Mouse (Mus musculus) midbrain, embryonic 14.5 days (tissue): ENCODE measurements around the gene Vmn1r39. TPM values are rescaled to one million over a fixed set of nuclear protein-coding genes. Genes with fewer than 3 reads are reported as not detected.
"Not testable (repeated sequence)": the region's sequence is repeated elsewhere in the genome, so short reads cannot be mapped to it uniquely, and the experiment has no call there.

ENCODE experiments used
- ATAC-seq: fragments of 200-750 bp; cut with Nextera tagmentation; 2 replicates; pipeline ENCODE4 v1.8.0; 2017; ENCODE audit warnings: moderate number of reproducible peaks, moderate library complexity; ENCODE audit not compliant: low FRiP score, low TSS enrichment
- DNase-seq: peaks from one replicate; pipeline ENCODE4 v3.0.0-alpha.2; 2015
- H3K27ac ChIP-seq: fragments of 300-500 bp; sonication (generic); replicated peaks from 2 replicates; pipeline ENCODE4 v1.5.1; 2014; ENCODE audit warnings: mild to moderate bottlenecking, low read depth, low read length, moderate library complexity
- H3K27me3 ChIP-seq: fragments of 300-500 bp; sonication (generic); 2 replicates; pipeline ENCODE4 v1.6.1; 2014; ENCODE audit warnings: low read length, control low read depth, mixed read lengths; ENCODE audit not compliant: control insufficient read depth, insufficient read depth
- H3K36me3 ChIP-seq: fragments of 300-500 bp; sonication (generic); 2 replicates; pipeline ENCODE4 v1.6.1; 2014; ENCODE audit warnings: low read length, control low read depth; ENCODE audit not compliant: control insufficient read depth, insufficient read depth
- H3K4me1 ChIP-seq: fragments of 300-500 bp; sonication (generic); 2 replicates; pipeline ENCODE4 v1.6.1; 2014; ENCODE audit warnings: mild to moderate bottlenecking, antibody characterized with exemption, low read length, control low read depth; ENCODE audit not compliant: control insufficient read depth, insufficient read depth
- H3K4me2 ChIP-seq: fragments of 300-500 bp; sonication (generic); 2 replicates; pipeline ENCODE4 v1.6.1; 2014; ENCODE audit warnings: mild to moderate bottlenecking, low read length, moderate library complexity
- H3K4me3 ChIP-seq: fragments of 300-500 bp; sonication (generic); replicated peaks from 2 replicates; pipeline ENCODE4 v1.5.1; 2014; ENCODE audit warnings: low read depth, low read length
- H3K9ac ChIP-seq: fragments of 300-500 bp; sonication (generic); replicated peaks from 2 replicates; pipeline ENCODE4 v1.6.1; 2014; ENCODE audit warnings: mild to moderate bottlenecking, low read length, moderate library complexity
- H3K9me3 ChIP-seq: fragments of 300-500 bp; sonication (generic); 2 replicates; pipeline ENCODE4 v1.6.1; 2016; ENCODE audit warnings: low read length, control low read depth, mixed read lengths; ENCODE audit not compliant: control insufficient read depth
- WGBS: fragments of 180-500 bp; shearing (Covaris S2); extraction: QIAGEN DNeasy Blood & Tissue Kit; methylation state at CpG from one replicate; pipeline ENCODE4 v1.1.7; 2014; 5-methylcytosine and 5-hydroxymethylcytosine counted together
- polyA plus RNA-seq: library from polyadenylated mRNA; unstranded; fragments of >200 nt; fragmentation: Nextera tagmentation; extraction: Ambion mirVana; gene quantifications from 2 replicates; pipeline ENCODE4 v1.2.1, GENCODE M21; 2014

Vmn1r39 gene
- not detected in 2 replicates for polyA plus RNA-seq

GRCm38 (mm10) chr6:66810509-66810908, at the start of gene Vmn1r39:
TSS of gene Vmn1r39 (minus strand) at chr6:66810609.
- no peaks in the 10 kb centered on the region for H3K36me3 ChIP-seq
- H3K4me3 ChIP-seq: no peak within 1 kb of the TSS
- 86% methylated on average over 2 of the region's 2 CpGs for WGBS
- no peak for ATAC-seq
- H3K27me3 ChIP-seq: no peaks in the 10 kb centered on the region
- no peak within 1 kb of the TSS for H3K9ac ChIP-seq
- H3K27ac ChIP-seq: no peak within 1 kb of the TSS
- no peaks in the 10 kb centered on the region for H3K9me3 ChIP-seq
- no peak within 1 kb of the TSS for H3K4me2 ChIP-seq
- DNase-seq: no peak
- H3K4me1 ChIP-seq: no peaks in the 10 kb centered on the region

GRCm38 (mm10) chr6:66859391-66859790, 49.0 kb upstream of the Vmn1r39 start:
- DNase-seq (no peak), ATAC-seq (no peak)
- no peaks in the 10 kb centered on the region for H3K9me3 ChIP-seq
- no peaks in the 10 kb centered on the region for H3K36me3 ChIP-seq
- H3K27ac ChIP-seq: no peak overlapping the region
- H3K4me1 ChIP-seq: no peaks in the 10 kb centered on the region
- H3K9ac ChIP-seq: no peak overlapping the region
- H3K27me3 ChIP-seq: no peaks in the 10 kb centered on the region
- no peak overlapping the region for H3K4me3 ChIP-seq
- no peak overlapping the region for H3K4me2 ChIP-seq

- 84% methylated on average over 1 of the region's 1 CpGs for WGBS
- no peaks in the 10 kb centered on the region for H3K36me3 ChIP-seq
- no peak for ATAC-seq
These were observed 47.9 kb upstream of the Vmn1r39 start for GRCm38 (mm10) chr6:66858356-66858755.

GRCm38 (mm10) chr6:66856236-66856635, 45.8 kb upstream of the Vmn1r39 start:
- Histone ChIP-seq H3K4me1 (no peaks in the 10 kb centered on the region), H3K4me3 (no peak overlapping the region), H3K4me2 (no peak overlapping the region), H3K9ac (no peak overlapping the region), H3K36me3 (no peaks in the 10 kb centered on the region), H3K27ac (no peak overlapping the region), H3K27me3 (no peaks in the 10 kb centered on the region), H3K9me3 (no peaks in the 10 kb centered on the region)
- DNase-seq (no peak), ATAC-seq (no peak)

More at GRCm38 (mm10) chr6:66858356-66858755, 47.9 kb upstream of the Vmn1r39 start:
- Histone ChIP-seq H3K27me3 (no peaks in the 10 kb centered on the region), H3K9me3 (no peaks in the 10 kb centered on the region), H3K27ac (no peak overlapping the region), H3K9ac (no peak overlapping the region), H3K4me3 (no peak overlapping the region), H3K4me1 (no peaks in the 10 kb centered on the region), H3K4me2 (no peak overlapping the region)
- no peak for DNase-seq

- WGBS: 48% methylated on average over 4 of the region's 4 CpGs
- DNase-seq: no peak
- ATAC-seq: no peak
These were observed 38.5 kb upstream of the Vmn1r39 start for GRCm38 (mm10) chr6:66848936-66849335.

GRCm38 (mm10) chr6:66840631-66841030, 30.2 kb upstream of the Vmn1r39 start:
- H3K9me3 ChIP-seq, ATAC-seq, H3K4me3 ChIP-seq, H3K27me3 ChIP-seq, H3K27ac ChIP-seq, H3K4me1 ChIP-seq, H3K4me2 ChIP-seq, H3K36me3 ChIP-seq, H3K9ac ChIP-seq: not testable (repeated sequence)
- WGBS: 5% methylated on average over 1 of the region's 1 CpGs
- peak; percentile 52 for DNase-seq

More at GRCm38 (mm10) chr6:66848936-66849335, 38.5 kb upstream of the Vmn1r39 start:
- Histone ChIP-seq H3K36me3 (no peaks in the 10 kb centered on the region), H3K9me3 (no peaks in the 10 kb centered on the region), H3K4me3 (no peak overlapping the region), H3K4me2 (no peak overlapping the region), H3K27ac (no peak overlapping the region), H3K4me1 (no peaks in the 10 kb centered on the region), H3K27me3 (no peaks in the 10 kb centered on the region), H3K9ac (no peak overlapping the region)

GRCm38 (mm10) chr6:66836932-66837331, 26.5 kb upstream of the Vmn1r39 start:
- no peak overlapping the region for H3K27ac ChIP-seq
- DNase-seq: no peak

GRCm38 (mm10) chr6:66806311-66806710, 4.1 kb downstream of the Vmn1r39 start:
- H3K9me3 ChIP-seq: no peaks in the 10 kb centered on the region
- H3K4me2 ChIP-seq: no peak overlapping the region
- H3K27me3 ChIP-seq: no peaks in the 10 kb centered on the region
- H3K27ac ChIP-seq: no peak overlapping the region
- no peak overlapping the region for H3K4me3 ChIP-seq
- ATAC-seq: no peak
- H3K4me1 ChIP-seq: no peaks in the 10 kb centered on the region
- no peak for DNase-seq
- H3K9ac ChIP-seq: no peak overlapping the region
- WGBS: 48% methylated on average over 1 of the region's 1 CpGs
- no peaks in the 10 kb centered on the region for H3K36me3 ChIP-seq

More at GRCm38 (mm10) chr6:66836932-66837331, 26.5 kb upstream of the Vmn1r39 start:
- Histone ChIP-seq H3K4me2 (no peak overlapping the region), H3K27me3 (no peaks in the 10 kb centered on the region), H3K9me3 (no peaks in the 10 kb centered on the region), H3K4me1 (no peaks in the 10 kb centered on the region), H3K9ac (no peak overlapping the region), H3K4me3 (no peak overlapping the region), H3K36me3 (no peaks in the 10 kb centered on the region)
- ATAC-seq: no peak

- no peaks in the 10 kb centered on the region for H3K4me1 ChIP-seq
- H3K9me3 ChIP-seq: no peaks in the 10 kb centered on the region
- no peak overlapping the region for H3K4me2 ChIP-seq
- no peak overlapping the region for H3K9ac ChIP-seq
- WGBS: 94% methylated on average over 3 of the region's 3 CpGs
- H3K36me3 ChIP-seq: no peaks in the 10 kb centered on the region
- no peak overlapping the region for H3K27ac ChIP-seq
- no peak overlapping the region for H3K4me3 ChIP-seq
- DNase-seq: no peak
- no peaks in the 10 kb centered on the region for H3K27me3 ChIP-seq
- no peak for ATAC-seq
These were observed 4.7 kb downstream of the Vmn1r39 start for GRCm38 (mm10) chr6:66805713-66806112.
